Mouse (Mus musculus) forebrain, postnatal 0 days (tissue): Measurements from ENCODE around the gene Snrnp35. TPM values are rescaled to one million over a fixed set of nuclear protein-coding genes. Genes with fewer than 3 reads are reported as not detected.
"Not testable (repeated sequence)": the region's sequence is repeated elsewhere in the genome, so short reads cannot be mapped to it uniquely, and the experiment has no call there.

Source experiments
- ATAC-seq: fragments of 200-750 bp; cut with Nextera tagmentation; 2 replicates; pipeline ENCODE4 v1.8.0; 2017; ENCODE audit warnings: mild to moderate bottlenecking, moderate library complexity
- DNase-seq: peaks from one replicate; pipeline ENCODE4 v3.0.0-alpha.2; 2015
- H3K27ac ChIP-seq: fragments of 300-500 bp; sonication (generic); 2 replicates; pipeline ENCODE4 v1.5.1; 2014; ENCODE audit warnings: low read depth, mild to moderate bottlenecking, antibody characterized with exemption, low read length, moderate library complexity, mixed read lengths
- H3K27me3 ChIP-seq: fragments of 300-500 bp; sonication (generic); 2 replicates; pipeline ENCODE4 v1.6.1; 2014; ENCODE audit warnings: mild to moderate bottlenecking, low read length, mixed read lengths; ENCODE audit not compliant: insufficient read depth
- H3K36me3 ChIP-seq: fragments of 300-500 bp; sonication (generic); 2 replicates; pipeline ENCODE4 v1.6.1; 2014; ENCODE audit warnings: mild to moderate bottlenecking, moderate library complexity; ENCODE audit not compliant: insufficient read depth
- H3K4me1 ChIP-seq: fragments of 300-500 bp; sonication (generic); 2 replicates; pipeline ENCODE4 v1.6.1; 2014; ENCODE audit warnings: antibody characterized with exemption; ENCODE audit not compliant: insufficient read depth
- H3K4me2 ChIP-seq: fragments of 300-500 bp; sonication (generic); 2 replicates; pipeline ENCODE4 v1.6.1; 2014; ENCODE audit warnings: low read depth, mild to moderate bottlenecking, moderate library complexity
- H3K4me3 ChIP-seq: fragments of 300-500 bp; sonication (generic); 2 replicates; pipeline ENCODE4 v1.5.1; 2014; ENCODE audit warnings: low read depth, low read length, mixed read lengths
- H3K9ac ChIP-seq: fragments of 300-500 bp; sonication (generic); 2 replicates; pipeline ENCODE4 v1.6.1; 2014; ENCODE audit warnings: mild to moderate bottlenecking
- H3K9me3 ChIP-seq: fragments of 300-500 bp; sonication (generic); 2 replicates; pipeline ENCODE4 v1.6.1; 2016; ENCODE audit warnings: low read length
- CTCF ChIP-seq: sonication (generic); IDR thresholded peaks from 2 replicates; pipeline ENCODE4 v1.5.1; 2016; ENCODE audit warnings: antibody characterized with exemption, control low read depth, low read depth
- WGBS: fragments of 180-500 bp; shearing (Covaris S2); extraction: QIAGEN DNeasy Blood & Tissue Kit; methylation state at CpG from one replicate; pipeline ENCODE4 v1.1.7; 2014; 5-methylcytosine and 5-hydroxymethylcytosine counted together
- polyA plus RNA-seq: library from polyadenylated mRNA; unstranded; fragments of >200 nt; fragmentation: Nextera tagmentation; extraction: Ambion mirVana; gene quantifications from 2 replicates; pipeline ENCODE4 v1.2.1, GENCODE M21; 2015
- total RNA-seq: library from RNA; depleted of rRNA; stranded (reverse); fragments of >200 nt; gene quantifications from 2 replicates; pipeline ENCODE4 v1.2.3, GENCODE M21; 2014

The Snrnp35 gene
- total and polyA plus RNA-seq, 2 experiments from 2014 or later = 16.0 to 17.7 TPM

- no peak for TF ChIP-seq CTCF
- H3K27me3 ChIP-seq = no peaks in the 10 kb centered on the region
Measured at GRCm38 (mm10) chr5:124450641-124451340, 32.1 kb upstream of the Snrnp35 start.

DNA sequence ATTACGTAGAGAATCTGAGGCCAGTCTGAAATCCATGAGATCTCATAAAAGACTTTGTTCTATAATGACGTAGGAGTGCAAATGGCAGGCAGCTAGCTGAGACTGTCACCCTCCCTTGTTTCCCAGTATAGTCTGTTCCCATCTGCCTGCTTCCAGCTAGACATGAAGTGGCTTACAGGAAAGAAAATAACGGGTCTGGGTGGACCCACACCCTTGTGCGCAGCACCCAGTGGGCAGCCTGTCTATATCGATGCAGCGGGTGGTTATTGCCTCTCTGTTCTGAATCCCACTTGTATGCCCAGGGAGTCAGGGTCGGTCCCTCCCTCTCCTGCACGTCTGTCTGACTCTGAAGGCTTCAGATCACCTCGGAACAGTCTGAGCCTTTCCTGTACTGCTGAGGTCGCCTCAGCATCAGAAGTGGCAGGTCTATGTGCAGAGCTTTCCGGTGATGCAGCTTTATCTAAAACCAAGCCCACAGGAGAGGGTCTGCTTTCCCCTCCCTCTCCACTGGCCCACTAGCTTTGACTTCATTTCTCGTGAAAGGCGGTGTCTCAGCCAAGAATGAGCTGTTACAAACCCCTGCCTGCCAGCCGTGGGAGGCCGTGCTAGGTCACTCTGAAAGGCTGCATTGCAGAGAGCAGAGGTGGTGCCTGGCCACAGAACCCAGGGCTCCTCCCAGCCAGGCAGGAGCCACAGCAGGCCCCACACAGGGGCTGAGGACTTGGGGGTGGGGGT, 30.3 kb upstream of the Snrnp35 start:
- TF ChIP-seq CTCF = no peak
- ATAC-seq (0 out of 2 replicates have a peak, but pooled peaks have one; percentile 10), DNase-seq (no peak)
- Histone ChIP-seq H3K9ac (no peak overlapping the region; the same call in 1 of the 2 replicates), H3K27ac (peak overlapping the region; percentile 76), H3K9me3 (no peaks in the 10 kb centered on the region), H3K4me3 (no peak overlapping the region), H3K4me1 (no peaks in the 10 kb centered on the region), H3K27me3 (no peaks in the 10 kb centered on the region), H3K36me3 (peaks cover 86% of the 10 kb centered on the region), H3K4me2 (no peak overlapping the region)
- 72% methylated on average over 15 of the region's 15 CpGs for WGBS

More at GRCm38 (mm10) chr5:124450641-124451340, 32.1 kb upstream of the Snrnp35 start:
- 89% methylated on average over 16 of the region's 16 CpGs for WGBS
- no peaks in the 10 kb centered on the region for H3K9me3 ChIP-seq
- no peak overlapping the region for H3K27ac ChIP-seq
- DNase-seq (no peak), ATAC-seq (no peak)
- H3K4me1 ChIP-seq = 0 out of 2 replicates have a peak, but pooled peaks cover 7% of the 10 kb centered on the region
- H3K9ac ChIP-seq = no peak overlapping the region
- H3K4me2 ChIP-seq = no peak overlapping the region
- H3K4me3 ChIP-seq = no peak overlapping the region
- H3K36me3 ChIP-seq = peaks cover 74% of the 10 kb centered on the region

DNA sequence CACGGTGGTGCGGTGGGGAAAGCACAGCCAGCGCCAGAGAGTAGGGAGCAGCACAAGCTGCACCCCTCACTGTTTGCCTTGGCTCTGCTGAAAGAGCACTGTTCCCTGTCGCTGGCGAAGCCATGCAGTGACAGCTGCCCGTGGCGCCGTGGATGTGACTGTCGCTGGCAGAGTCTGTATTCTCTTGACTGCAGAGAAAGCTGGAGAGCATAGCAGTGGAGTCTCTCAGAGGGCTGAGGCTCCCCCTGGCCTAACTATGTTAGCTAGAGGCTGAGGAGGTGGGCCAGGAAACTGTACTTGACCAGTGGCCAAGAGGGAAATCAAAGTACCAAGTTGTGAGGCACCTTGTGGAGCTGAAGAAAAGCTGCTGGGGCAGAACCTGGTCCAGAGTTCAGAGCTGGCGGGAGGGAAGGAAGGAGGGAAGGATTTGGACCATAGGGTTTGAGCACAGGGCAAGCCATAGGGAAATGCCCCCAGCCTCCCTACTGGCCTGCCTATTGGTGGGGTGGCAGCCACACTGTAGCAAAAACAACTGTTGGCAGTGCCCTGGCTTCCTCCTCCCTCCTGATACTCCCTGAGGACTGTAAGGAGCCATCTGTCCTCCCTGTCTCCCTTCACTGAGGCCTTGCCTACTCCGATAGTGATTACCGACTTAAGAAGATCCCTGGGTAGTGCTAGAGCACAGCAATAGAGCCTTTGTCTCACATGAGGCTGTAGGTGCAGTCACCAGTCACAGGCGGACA, 29.4 kb upstream of the Snrnp35 start:
- Histone ChIP-seq H3K9ac (no peak overlapping the region), H3K36me3 (peaks cover 88% of the 10 kb centered on the region), H3K4me3 (no peak overlapping the region), H3K4me1 (no peaks in the 10 kb centered on the region), H3K9me3 (no peaks in the 10 kb centered on the region), H3K4me2 (no peak overlapping the region), H3K27ac (peak overlapping the region; percentile 76), H3K27me3 (no peaks in the 10 kb centered on the region)
- no peak for TF ChIP-seq CTCF
- DNase-seq = peak; percentile 65
- WGBS = 71% methylated on average over 13 of the region's 13 CpGs
- peak; percentile 77 for ATAC-seq

DNA sequence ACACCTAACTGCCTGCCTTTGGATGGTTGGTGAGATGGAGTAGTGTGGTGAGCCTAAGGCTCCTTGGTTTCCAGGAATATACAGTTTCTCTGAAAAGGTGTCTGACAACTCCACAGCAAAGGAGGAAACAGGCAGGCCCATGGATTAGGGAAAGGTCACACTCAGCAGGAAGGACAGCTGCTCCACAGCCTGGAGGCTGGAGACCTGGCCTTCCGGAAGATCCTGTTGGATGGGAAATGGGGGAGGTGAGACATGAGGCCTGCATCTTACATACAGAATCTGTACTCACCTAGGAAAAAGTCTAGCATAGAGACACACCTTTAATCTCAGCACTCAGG, 28.9 kb upstream of the Snrnp35 start:
- 87% methylated on average over 1 of the region's 1 CpGs for WGBS
- H3K9me3 ChIP-seq = no peaks in the 10 kb centered on the region
- H3K27ac ChIP-seq = no peak overlapping the region
- H3K4me3 ChIP-seq = no peak overlapping the region
- no peaks in the 10 kb centered on the region for H3K4me1 ChIP-seq
- no peak for DNase-seq
- H3K27me3 ChIP-seq = no peaks in the 10 kb centered on the region
- no peak for ATAC-seq
- no peak overlapping the region for H3K9ac ChIP-seq
- TF ChIP-seq CTCF = no peak
- no peak overlapping the region for H3K4me2 ChIP-seq
- H3K36me3 ChIP-seq = peaks cover 88% of the 10 kb centered on the region

- WGBS = 86% methylated on average over 6 of the region's 6 CpGs
Measured at GRCm38 (mm10) chr5:124456762-124457161, 26.2 kb upstream of the Snrnp35 start.

GRCm38 (mm10) chr5:124460922-124461321, 22.0 kb upstream of the Snrnp35 start:
- 91% methylated on average over 14 of the region's 14 CpGs for WGBS
- H3K27me3 ChIP-seq, DNase-seq, ATAC-seq, H3K4me3 ChIP-seq, H3K4me2 ChIP-seq, H3K9me3 ChIP-seq, H3K9ac ChIP-seq, H3K4me1 ChIP-seq, H3K27ac ChIP-seq: not testable (repeated sequence)
- H3K36me3 ChIP-seq = peaks cover 71% of the 10 kb centered on the region

More at GRCm38 (mm10) chr5:124456762-124457161, 26.2 kb upstream of the Snrnp35 start:
- Histone ChIP-seq H3K4me2 (no peak overlapping the region), H3K36me3 (peaks cover 81% of the 10 kb centered on the region), H3K9me3 (no peaks in the 10 kb centered on the region), H3K27ac (no peak overlapping the region), H3K9ac (no peak overlapping the region), H3K4me3 (no peak overlapping the region), H3K27me3 (no peaks in the 10 kb centered on the region), H3K4me1 (no peaks in the 10 kb centered on the region)
- no peak for DNase-seq
- TF ChIP-seq CTCF = no peak
- ATAC-seq = no peak
